Mouse (Mus musculus) embryonic stem cell, embryonic (primary cell): Measurements from ENCODE around the gene Frat1.

Experiments used
- CTCF ChIA-PET, 4 experiments: fragments of 300-600 bp in 2 of 4; fragments of 350-600 bp in 2 of 4; sonication (Branson Sonifier 250); formaldehyde crosslinking; loops; one replicate each; lab custom pipeline; 2022; ENCODE audit warnings: inconsistent platforms in 2 of 4; lab: Charles Lee
- POLR2A ChIA-PET, 4 experiments: fragments of 300-600 bp in 2 of 4; fragments of 350-600 bp in 2 of 4; sonication (Branson Sonifier 250); formaldehyde crosslinking; loops; one replicate each; lab custom pipeline; 2022; ENCODE audit warnings: antibody characterized with exemption in 4 of 4, inconsistent platforms in 1 of 4; lab: Charles Lee

Frat1 gene

DNA sequence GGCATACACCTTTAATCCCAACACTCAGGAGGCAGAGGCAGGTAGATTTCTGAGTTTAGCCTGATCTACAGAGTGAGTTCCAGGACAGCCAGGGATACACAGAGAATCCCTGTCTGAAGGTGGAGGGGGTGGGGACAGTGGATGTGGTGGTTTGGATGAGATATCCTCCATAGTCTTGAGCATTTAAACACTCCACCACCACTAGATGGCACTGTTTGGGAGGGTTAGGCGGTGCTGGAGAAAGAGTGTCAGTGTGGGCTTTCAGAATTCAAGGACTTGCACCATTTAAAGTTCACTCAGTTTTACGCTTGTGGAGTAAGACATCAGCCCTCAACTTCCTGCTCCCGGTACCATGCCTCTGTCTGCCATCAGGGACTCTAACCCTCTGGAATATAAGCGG is 23.9 kb upstream of the Frat1 start:
- ChIA-PET CTCF (interaction anchor here in 2 of 4 experiments (0.6 to 0.7 kb wide), 3 partner anchors 18 to 205 kb away, joined by 4 to 10 read pairs (median 5); no protein-coding TSS in a partner anchor), POLR2A (interaction anchor here in 1 of 4 experiments (1.5 kb wide), 1 partner anchor 11 kb away, joined by 4 read pairs; no protein-coding TSS in a partner anchor)

- ChIA-PET POLR2A (interaction anchor here in 1 of 4 experiments (1.5 kb wide), 1 partner anchor 12 kb away, joined by 3 read pairs; no protein-coding TSS in a partner anchor), CTCF (no interaction called here)
Observed at GRCm38 (mm10) chr19:41807497-41807896, 22.3 kb upstream of the Frat1 start.

GRCm38 (mm10) chr19:41808104-41808634 is 21.6 kb upstream of the Frat1 start:
- POLR2A ChIA-PET: interaction anchor here in 2 of 4 experiments (0.6 to 1.5 kb wide), 3 partner anchors 12 to 152 kb away, joined by 3 to 4 read pairs (median 3); no protein-coding TSS in a partner anchor
- CTCF ChIA-PET: no interaction called here

DNA sequence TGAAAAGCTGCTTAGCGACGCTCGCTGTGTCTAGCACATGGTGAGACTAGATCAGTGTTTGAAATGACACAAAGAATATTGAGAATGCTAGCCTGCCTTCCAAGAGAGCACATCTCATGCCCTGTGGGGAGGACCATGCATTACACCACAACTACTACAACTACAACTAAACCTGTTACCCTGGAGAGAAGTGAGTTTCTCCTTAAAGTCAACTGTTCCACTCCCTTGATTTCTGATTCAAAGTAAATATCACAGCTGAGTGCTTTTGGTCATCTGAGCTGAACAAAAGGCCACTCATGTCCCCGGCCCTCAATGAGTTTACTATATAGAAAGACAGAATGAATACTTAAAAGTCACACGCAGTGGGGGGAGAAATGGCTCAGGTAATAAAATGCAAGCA is 19.7 kb upstream of the Frat1 start:
- CTCF ChIA-PET: no interaction called here
- POLR2A ChIA-PET: no interaction called here

- ChIA-PET POLR2A (no interaction called here), CTCF (interaction anchor here in 2 of 4 experiments (0.6 to 0.7 kb wide), 2 partner anchors 21 to 225 kb away, joined by 3 read pairs; no protein-coding TSS in a partner anchor)
Observed at GRCm38 (mm10) chr19:41812525-41812924, 17.2 kb upstream of the Frat1 start.

DNA sequence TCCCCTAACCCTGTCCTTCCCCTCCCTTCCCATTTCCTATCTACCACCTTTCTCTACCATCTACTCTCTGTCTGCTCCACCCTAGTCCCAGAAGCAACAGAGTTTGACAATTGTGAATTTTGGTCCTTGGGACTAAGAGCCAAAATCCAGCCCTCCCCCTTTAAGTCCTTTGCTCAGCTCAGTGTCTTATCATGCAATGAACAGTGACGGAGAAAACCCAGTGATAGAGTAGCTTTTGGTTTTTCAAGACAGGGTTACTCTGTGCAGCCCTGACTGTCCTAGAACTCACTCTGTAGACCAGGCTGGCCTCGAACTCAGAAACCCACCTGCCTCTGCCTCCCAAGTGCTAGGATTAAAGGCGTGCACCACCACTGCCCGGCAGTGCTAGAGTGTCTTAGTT is 16.4 kb upstream of the Frat1 start:
- CTCF ChIA-PET: interaction anchor here in 1 of 4 experiments (0.7 kb wide), 1 partner anchor 37 kb away, joined by 3 read pairs; no protein-coding TSS in a partner anchor
- POLR2A ChIA-PET: no interaction called here

DNA sequence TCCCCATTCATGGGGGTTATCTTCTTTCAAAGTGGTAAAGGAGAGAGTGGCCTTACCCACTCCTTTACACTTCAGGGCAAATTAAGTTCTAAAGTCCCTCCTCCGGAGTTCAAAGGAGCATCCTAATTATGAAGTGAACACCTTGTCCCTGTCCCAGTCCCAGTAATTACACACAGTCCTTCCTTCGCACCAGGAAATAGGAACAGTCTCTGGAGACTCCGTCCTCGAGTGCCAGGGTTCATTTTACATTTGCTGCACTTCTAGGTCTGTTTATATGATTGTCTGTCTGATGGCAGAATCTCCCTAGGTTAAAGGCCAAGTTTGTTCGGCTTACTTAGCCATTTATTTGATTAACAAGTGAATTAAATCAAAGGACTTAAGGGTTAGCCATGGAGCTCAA is 13.4 kb upstream of the Frat1 start:
- ChIA-PET CTCF (no interaction called here), POLR2A (interaction anchor here in 2 of 4 experiments (0.6 to 1.7 kb wide), 5 partner anchors 9 to 27 kb away, joined by 3 to 4 read pairs (median 4); partner anchors contain the start of gene Arhgap19 (in 2 of the 2))

DNA sequence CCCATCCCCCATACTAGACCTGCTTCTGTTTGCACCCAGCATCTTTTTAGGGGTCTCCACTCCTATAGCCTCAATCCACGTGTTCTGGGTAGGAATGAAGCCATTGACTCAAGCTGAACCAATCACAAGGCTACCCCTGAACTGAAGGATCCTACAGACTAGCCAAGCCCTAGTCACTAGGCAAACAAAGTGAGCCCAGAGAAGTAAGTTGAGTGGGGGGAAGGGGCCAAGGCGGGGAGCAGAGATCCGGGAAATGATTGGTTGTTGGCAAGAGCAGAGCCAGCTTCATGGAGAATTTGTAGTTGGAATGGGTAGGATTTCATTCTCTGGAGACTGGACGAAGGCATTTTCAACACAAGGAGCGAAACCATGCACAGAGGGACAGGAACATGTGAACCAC is 12.9 kb upstream of the Frat1 start:
- ChIA-PET CTCF (no interaction called here), POLR2A (interaction anchor here in 3 of 4 experiments (0.6 to 1.7 kb wide), 7 partner anchors 8 to 27 kb away, joined by 3 to 4 read pairs (median 4); partner anchors contain the start of gene Arhgap19 (in 2 of the 3))

- ChIA-PET CTCF (interaction anchor here in 1 of 4 experiments (0.6 kb wide), 1 partner anchor 849 kb away, joined by 4 read pairs; no protein-coding TSS in a partner anchor), POLR2A (interaction anchor here in 3 of 4 experiments (0.7 to 1.7 kb wide), 7 partner anchors 8 to 16 kb away, joined by 3 to 4 read pairs (median 4); partner anchors contain the start of genes Arhgap19 (in 2 of the 3) and Frat1 (in 1 of the 3))
Observed at GRCm38 (mm10) chr19:41817325-41817724, 12.4 kb upstream of the Frat1 start.

DNA sequence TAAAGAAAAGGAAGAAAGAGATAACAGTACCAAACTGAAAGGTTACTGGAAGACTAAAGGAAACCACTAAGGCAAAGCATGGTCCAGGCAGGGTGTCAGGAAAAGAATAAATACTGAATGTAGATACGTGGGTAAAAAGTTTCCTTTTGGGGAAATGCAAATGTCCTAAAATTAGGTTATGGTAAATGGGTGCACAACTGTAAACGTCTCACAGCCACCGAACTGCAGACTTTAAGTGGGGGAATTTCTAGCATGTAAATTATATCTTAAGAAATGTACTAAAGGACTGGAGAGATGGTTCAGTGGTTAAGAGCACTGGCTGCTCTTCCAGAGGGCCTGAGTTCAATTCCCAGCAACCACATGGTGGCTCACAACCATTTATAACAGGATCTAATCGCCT is 11.0 kb upstream of the Frat1 start:
- ChIA-PET POLR2A (interaction anchor here in 1 of 4 experiments (2.3 kb wide), 1 partner anchor 11 kb away, joined by 6 read pairs; the partner anchor contains the start of gene Frat1), CTCF (interaction anchor here in 1 of 4 experiments (0.6 kb wide), 1 partner anchor 239 kb away, joined by 4 read pairs; no protein-coding TSS in a partner anchor)

DNA sequence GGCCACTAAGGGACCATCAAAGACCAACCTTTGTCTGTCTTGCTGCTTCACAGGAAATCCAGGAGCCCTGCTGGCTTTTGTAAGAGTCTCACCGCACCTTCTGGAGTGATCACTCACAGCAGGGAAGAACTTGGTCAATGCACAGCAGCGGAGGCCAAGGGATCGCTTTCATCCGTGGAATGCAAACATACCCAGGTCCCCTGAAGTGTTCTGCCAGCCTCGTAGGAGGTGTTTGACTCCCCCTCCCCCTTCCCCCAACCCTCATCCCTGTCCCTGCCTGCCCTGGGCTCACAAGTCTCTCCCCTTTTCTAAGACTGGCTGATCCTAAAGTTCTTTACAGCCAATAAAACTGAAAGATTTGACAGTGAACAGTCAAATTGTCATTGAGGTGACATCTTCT is 8.3 kb upstream of the Frat1 start:
- POLR2A ChIA-PET: no interaction called here

GRCm38 (mm10) chr19:41822589-41822988 is 7.2 kb upstream of the Frat1 start:
- ChIA-PET CTCF (interaction anchor here in 1 of 4 experiments (0.7 kb wide), 1 partner anchor 30 kb away, joined by 4 read pairs; no protein-coding TSS in a partner anchor), POLR2A (interaction anchor here in 2 of 4 experiments (0.6 to 0.7 kb wide), 2 partner anchors 13 to 24 kb away, joined by 4 to 7 read pairs; no protein-coding TSS in a partner anchor)

More for the DNA sequence above, 8.3 kb upstream of the Frat1 start:
- CTCF ChIA-PET: no interaction called here

DNA sequence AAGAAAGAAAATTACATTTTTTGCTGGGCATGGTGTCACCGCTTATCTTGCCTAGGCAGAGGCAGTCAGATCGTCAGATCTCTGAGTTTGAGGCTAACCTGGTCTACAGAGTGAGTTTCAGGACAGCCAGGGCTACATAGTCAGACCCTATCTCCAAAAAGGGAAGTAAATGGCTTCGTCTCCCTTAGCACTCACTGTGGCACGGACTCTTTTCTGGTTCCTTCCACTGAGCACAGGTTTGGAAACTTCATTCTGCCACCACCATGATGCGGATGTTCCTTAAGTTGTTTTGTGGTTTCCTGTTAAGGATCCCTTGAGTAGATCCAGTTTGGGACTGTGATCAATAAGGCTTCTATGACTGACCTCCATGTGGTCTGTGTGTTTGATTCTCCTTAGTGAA is 4.8 kb upstream of the Frat1 start:
- CTCF ChIA-PET: interaction anchor here in 2 of 4 experiments (0.6 to 0.9 kb wide), 3 partner anchors 177 to 246 kb away, joined by 3 to 5 read pairs (median 3); partner anchors contain the start of gene Hoga1 (in 1 of the 2)
- POLR2A ChIA-PET: interaction anchor here in 1 of 4 experiments (0.7 to 1.1 kb wide), 2 partner anchors 8 to 151 kb away, joined by 3 read pairs; no protein-coding TSS in a partner anchor

DNA sequence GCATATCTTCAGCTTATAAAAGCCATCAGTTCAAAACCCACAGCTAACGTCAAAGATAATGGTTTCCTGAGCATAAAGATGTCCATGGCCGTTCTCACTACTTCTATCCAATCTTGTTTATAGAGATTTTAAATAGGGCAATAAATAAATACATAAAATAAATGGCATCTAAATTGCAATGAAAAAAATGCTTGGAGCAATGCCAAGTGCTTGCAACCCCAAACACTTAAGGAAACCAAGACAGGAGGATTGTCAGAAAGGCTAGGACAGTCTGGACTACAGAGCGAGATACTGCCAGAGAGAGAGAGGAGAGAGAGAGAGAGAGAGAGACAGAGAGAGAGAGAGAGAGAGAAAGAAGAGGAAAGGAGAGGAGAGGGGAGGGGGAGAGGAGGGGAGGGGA is 3.2 kb upstream of the Frat1 start:
- ChIA-PET CTCF (interaction anchor here in 2 of 4 experiments (0.6 kb wide), 3 partner anchors 25 to 898 kb away, joined by 3 to 12 read pairs (median 8); partner anchors contain the start of gene Arhgap19 (in 1 of the 2)), POLR2A (interaction anchor here in 1 of 4 experiments (0.6 kb wide), 1 partner anchor 1898 kb away, joined by 3 read pairs; no protein-coding TSS in a partner anchor)

- ChIA-PET CTCF (interaction anchor here in 2 of 4 experiments (0.6 to 0.7 kb wide), 2 partner anchors 66 to 322 kb away, joined by 4 to 5 read pairs; no protein-coding TSS in a partner anchor), POLR2A (interaction anchor here in 3 of 4 experiments (0.6 to 2.1 kb wide), 9 partner anchors 9 to 523 kb away, joined by 3 to 9 read pairs (median 4); partner anchors contain the start of gene Pi4k2a (in 1 of the 3))
Observed at GRCm38 (mm10) chr19:41828941-41829340, 829 bp upstream of the Frat1 start.

GRCm38 (mm10) chr19:41830106-41831031 is 599 bp downstream of the Frat1 start:
- POLR2A ChIA-PET: interaction anchor here in 3 of 4 experiments (0.6 to 2.1 kb wide), 23 partner anchors 10 to 801 kb away, joined by 3 to 16 read pairs (median 4); partner anchors contain the start of genes Arhgap19 (in 2 of the 3), Frat2 (in 2 of the 3), Hoga1 (in 1 of the 3) and Pi4k2a (in 1 of the 3)
- CTCF ChIA-PET: interaction anchor here in 2 of 4 experiments (0.9 to 1.4 kb wide), 3 partner anchors 9 to 69 kb away, joined by 3 to 5 read pairs (median 3); no protein-coding TSS in a partner anchor

GRCm38 (mm10) chr19:41831101-41831570 is 1.4 kb downstream of the Frat1 start:
- ChIA-PET POLR2A (interaction anchor here in 3 of 4 experiments (0.6 to 2.8 kb wide), 18 partner anchors 9 to 431 kb away, joined by 3 to 16 read pairs (median 5); partner anchors contain the start of genes Frat2 (in 2 of the 3), Arhgap19 (in 1 of the 3) and Hoga1 (in 1 of the 3)), CTCF (interaction anchor here in 2 of 4 experiments (1.0 to 1.4 kb wide), 2 partner anchors 28 to 70 kb away, joined by 3 to 5 read pairs; no protein-coding TSS in a partner anchor)
